Mouse (Mus musculus) cerebellum, adult (tissue): ENCODE data around the gene Rcor3.

ENCODE experiments used
- ATAC-seq: cut with Nextera tagmentation; 2 replicates; pipeline ENCODE4 v1.9.2; 2017; ENCODE audit warnings: mild to moderate bottlenecking, moderate library complexity, mixed read lengths; ENCODE audit not compliant: insufficient number of reproducible peaks, low FRiP score, low TSS enrichment

Rcor3 gene

DNA sequence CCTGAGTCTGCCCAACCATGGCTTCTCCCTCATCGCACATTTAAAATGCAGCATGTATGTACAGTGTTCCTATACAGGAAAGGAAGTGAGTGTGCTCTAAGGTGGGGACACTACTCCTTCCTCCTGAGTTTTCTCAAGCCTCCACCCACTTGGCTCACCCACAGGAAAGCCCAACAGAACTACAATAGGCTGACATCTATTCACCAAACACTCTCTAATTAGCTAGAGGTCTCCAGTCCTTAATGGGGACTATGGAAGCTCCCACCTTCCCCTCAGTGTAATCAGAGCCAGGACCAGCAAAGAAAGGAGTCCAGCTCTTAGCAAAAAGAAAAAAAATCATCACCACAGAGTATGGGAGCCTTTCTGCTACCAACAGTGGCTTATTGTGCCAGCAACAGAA lies 63.0 kb downstream of the Rcor3 start:
- no peak for ATAC-seq

DNA sequence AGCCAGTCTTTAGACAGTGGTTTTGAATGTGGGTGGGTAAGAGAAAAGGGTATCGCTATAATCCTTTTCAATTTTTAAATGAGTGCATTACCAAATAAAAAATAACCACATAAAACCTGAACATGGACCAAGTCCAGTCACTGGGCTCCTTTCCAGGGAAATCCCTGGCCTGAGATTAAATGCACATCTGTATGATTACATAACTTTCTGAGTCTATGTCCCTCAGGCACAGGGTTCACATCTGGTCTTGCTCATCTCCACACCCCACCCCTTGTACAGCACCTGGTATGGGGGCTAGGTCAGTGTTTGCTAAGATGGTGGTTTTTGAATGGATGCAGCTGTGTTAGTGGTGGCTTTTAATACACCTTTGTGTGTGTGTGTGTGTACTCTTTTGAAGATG lies 65.4 kb downstream of the Rcor3 start:
- ATAC-seq, result no peak

DNA sequence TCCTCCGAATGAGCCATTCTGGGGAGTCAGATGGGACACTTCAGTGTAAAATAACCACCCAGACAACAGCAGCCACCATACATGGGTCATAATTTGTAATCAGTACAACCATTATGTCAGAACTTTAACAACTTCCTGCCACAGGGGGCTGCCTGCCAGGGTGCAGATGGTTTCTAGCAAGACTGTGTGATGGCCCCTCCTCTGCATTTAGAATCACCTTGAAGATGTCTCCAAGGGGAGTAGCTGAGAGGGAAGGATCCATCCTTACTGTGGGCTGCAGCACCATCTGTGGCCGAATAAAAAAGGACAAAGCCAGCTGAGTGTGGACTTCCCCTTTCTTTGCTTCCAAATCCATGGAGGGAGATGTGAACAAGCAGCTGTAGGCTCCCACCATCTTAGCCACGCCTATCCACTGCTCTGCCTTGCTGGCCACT lies 67.2 kb downstream of the Rcor3 start:
- ATAC-seq, result no peak

DNA sequence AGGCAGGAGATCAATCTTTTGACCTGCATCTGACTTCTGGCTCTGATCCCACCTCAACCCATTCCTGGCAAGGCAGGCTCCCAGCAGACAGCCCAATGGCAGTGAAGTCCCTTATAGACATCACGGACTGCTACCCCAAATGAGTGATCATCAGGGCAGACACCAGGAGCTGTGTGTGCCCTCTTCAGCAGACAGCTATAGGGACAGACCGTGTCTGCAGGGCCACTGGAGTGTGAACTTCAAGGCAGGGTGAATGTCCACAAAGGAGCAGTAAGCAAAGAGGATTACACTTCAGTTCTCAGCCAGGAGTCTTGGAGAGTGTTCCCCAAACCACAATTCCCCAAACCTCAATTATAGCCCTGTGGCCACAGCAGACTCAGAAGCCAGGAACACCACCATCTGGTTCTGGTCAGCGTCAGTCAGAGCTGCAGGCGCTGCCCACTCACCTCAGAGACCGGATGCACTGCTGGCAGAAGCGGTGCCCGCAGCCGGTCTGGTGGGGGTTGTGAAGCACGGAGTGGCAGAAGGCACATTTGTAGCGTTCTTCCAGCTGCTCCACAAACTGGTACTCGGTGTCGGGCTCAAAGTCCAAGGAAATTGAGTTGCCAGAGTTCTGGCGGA lies 67.8 kb downstream of the Rcor3 start:
- no peak for ATAC-seq

DNA sequence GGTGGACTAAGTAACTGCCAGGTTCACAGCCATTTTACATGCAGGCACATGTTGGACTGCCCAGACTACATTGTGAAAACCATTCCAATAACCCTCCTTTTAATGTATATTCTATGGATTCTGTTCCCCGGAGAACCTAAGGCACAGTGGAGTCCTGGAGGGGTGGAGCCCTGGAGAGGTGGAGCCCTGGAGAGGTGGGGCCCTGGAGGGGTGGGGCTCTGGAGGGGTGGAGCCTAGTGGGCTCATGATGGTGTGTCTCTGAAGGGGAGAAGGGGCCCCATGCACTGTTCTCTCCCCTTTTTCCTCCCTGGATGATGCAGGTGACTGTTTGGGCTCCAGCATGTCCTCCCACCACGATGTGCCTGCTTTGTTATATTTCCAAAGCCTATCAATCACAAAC lies 69.7 kb downstream of the Rcor3 start:
- no peak for ATAC-seq

DNA sequence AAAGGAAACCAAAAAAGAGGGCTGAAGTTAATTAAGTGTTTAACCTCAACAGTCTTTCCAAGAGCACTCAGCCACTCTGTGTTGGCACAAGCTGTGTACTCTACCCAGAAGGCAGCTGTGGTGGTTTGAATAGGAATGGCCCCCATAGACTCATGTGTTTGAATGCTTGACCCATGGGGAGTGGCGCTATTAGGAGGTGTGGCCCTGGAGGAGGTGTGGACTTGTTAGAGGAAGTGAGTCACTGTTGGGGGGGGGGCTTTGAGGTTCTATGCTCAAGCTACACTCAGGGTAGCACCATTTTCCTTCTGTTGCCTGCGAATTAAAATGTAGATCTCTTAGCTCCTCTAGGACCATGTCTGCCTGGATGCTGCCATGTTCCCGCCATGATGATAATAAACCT lies 70.9 kb downstream of the Rcor3 start:
- no peak for ATAC-seq

DNA sequence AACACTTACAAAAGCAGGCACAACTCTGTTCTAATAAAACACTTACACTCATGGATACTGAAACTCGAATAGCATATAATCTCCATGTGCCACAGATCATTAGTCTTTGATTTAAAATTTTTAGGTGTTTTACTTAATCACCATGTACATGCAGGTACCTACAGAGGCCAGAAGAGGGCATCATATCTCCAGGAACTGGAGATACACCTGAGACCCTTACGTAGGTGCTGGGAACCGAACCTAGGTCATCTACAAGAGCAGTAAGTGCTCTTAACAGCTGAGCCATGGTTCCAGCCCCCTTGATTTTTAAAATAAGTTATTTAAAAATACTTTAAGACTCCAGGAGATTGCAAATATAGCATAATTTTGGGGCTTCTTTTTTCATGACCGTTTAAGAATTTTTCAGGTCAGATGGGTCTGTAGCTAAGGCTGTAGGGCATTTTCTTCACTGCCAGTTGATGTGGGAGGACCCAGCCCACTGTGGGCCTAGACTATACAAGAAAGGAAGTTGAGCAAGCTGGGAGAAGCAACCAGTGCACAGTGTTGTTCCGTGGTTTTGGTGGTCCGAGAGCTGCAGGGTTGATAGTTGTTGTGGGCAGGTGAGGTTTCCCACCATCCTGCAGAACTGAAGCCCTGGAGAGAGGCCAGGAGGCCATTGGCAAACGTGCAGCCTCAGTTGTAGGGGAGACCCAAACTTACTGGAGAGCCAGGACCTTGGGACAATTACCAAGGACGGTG lies 74.5 kb downstream of the Rcor3 start:
- no peak for ATAC-seq

DNA sequence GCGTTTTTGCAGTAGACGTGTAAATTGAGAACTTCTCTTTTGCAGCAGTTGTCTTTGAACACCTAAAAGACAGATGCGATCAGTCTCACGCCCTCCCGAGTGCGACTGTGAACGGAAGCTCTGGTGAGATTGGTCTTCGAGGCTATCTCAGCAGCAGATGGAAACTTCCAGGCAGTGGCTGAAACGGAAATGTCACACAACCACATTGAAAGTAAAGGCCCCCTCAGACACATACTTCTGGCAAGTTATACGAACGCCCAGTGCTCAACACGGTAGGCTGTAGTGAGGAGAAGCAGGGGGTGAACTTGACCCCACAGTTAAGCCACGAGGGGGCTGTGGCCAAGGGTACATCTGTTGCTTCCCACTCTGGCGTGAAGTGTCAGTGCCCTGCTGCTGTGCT lies 75.2 kb downstream of the Rcor3 start:
- no peak for ATAC-seq

DNA sequence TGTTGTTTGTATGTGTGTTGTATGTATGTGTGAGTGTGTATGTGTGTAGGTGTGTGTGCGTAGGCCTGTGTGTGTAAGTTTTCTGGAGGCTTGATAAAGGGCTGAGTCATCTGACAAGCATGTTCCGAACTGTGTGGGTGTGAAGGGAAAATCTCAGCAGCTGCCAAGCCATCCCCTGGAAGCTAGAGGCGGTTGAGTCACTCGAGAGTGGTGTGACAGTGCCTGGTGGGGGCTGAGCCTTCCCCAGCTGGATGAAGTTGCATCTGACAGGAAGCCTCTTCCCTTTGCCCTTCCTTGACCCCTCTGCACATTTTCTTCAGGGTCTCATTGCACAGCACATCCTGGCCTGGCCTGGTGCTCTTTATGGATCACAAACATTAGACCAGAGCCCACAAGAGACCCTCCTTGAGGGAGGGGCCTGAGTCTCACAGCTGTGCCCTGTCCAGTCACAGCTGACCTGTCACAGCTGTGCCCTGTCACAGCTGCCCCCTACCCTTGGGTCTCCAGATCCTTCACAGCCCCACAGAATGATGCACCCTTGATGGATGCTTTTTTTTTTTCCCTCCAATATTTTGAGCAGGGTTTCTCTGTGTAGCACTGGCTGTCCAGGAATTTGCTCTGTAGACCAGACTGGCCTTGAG lies 76.1 kb downstream of the Rcor3 start:
- ATAC-seq, result no peak

DNA sequence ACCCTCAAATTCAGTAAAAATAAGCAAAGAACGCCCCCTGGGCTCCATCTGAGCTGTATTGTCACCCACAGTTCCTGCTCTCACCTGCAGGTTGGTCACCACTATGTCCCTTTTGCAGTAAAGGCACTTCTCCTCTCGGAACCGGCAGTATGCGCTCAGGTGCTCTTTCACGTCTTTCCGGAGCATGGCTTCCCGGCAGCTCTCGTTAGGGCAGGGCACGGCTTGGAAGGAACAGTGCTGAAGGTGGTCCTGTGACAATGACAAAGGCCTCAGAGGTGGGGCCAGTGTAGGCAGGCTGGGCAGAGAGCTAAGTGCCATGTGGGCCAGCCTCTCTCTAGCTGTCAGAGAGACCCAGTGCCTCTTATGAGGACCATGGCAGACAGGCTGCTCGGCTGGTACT lies 79.0 kb downstream of the Rcor3 start:
- no peak for ATAC-seq

DNA sequence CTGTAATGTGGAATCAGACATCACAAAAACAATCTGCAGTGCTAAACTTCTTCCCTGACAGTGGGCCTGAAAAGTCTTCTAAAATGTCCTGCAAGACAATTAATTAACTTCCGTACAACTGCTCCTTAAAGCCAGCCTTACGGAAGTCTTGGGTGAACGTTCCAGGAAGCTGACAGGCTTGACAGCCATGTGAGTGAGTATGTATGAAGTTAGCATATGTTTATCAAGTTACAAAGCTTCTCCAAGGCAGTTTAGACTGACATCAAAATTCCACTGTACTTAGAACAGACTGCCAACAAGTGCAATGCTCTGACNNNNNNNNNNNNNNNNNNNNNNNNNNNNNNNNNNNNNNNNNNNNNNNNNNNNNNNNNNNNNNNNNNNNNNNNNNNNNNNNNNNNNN lies 84.1 kb downstream of the Rcor3 start:
- ATAC-seq, result no peak

DNA sequence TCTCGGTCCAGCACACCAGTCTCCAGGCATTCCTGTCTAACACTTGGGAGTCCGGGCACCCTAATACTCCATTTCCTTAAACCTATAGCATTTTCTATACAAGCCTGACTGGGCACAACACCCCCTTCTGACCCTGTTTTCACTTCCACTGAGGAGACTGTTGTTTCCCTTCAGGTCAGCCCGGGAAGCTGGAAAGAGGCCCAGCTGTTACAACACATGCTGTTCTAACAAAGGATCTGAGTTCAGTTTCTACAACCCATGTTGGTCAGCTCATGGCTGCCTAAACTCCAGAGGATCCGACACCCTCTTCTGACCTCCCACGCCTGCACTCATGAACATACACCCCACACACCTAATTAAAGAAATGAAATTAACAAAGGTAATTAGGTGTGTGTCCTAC lies 84.9 kb downstream of the Rcor3 start:
- ATAC-seq, result no peak

DNA sequence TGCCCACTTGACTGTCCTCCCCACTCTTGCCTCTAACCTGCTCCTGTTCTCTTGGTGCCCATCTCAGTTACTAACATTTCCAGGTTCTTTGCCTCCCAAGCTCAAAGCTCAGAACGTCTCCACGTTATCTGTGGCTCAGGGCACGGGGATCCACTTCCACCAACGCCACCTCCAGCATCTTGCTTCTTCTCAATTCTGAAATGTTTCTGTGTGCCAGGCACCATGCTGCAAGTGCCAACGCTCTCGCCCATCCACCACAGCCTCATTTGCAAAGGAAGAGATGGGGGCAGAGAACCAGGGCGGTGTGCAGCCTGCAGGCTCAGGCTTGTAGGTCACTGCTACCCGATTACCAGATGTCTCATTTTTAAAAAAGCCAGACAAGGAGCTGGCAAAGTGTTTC lies 85.4 kb downstream of the Rcor3 start:
- ATAC-seq, result no peak
